ENCODE assay signal across 8 mouse cellular contexts in the genomic region with DNA sequence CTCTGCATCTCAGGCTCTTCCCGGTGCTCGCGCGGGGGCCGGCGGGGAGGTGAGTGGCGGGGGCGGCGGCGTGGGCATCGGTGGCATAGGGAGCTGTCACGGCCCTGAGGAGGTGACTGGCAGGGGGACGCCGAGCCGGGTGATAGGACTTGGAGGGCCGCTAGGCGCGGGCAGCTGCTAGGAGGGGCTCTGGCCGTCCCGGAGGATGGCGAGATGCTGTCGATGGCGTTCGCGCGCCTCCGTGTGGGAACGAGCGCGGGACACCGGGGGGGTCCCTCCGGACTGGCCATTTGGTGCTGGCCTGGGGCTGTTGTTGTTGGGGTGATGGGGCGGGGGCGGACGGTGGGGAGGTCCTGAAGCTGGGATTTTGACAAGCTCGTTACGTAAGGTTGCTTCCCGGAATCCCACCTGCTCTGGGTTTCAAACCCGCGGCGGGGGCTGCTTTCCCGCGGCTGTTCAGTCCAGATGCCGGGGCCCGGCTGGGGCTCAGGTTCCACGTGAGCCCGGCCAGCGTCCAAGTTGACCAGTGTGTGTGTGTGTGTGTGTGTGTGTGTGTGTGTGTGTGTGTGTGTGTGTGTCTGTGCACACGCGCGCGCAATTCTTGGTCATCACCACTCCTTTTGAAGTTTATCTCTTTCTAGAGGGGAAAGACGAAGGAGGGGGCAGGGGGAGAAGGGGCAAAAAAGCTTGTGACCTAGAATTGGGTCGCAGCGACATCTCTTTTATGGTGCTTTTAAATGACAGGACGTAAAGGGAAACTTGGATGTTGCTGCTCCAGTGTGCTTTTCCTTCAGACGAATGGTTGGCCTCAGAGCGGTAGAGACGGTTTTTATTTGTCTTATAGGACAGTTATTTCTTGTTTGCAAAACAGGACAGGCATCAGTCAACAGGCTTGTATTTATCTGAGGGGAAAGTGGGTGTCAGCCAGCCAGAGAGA. TPM values are rescaled to one million over a fixed set of nuclear protein-coding genes. Genes with fewer than 3 reads are reported as not detected.
DNase-seq lines count a peak whose midpoint lies in the region; ATAC-seq and TF ChIP-seq lines count a peak whose summit lies in the region.

No protein-coding gene starts in this region.

- H3K27me3 ChIP-seq in cerebellum, adult 2 months (ENCODE audit: control insufficient read depth, insufficient read depth, low read length) = no peaks in the 10 kb centered on the region
- H3K27me3 ChIP-seq in intestine, embryonic 16.5 days (replicated peaks; ENCODE audit: control insufficient read depth, insufficient read depth, low read length) = no peaks in the 10 kb centered on the region
- no peaks in the 10 kb centered on the region for H3K27me3 ChIP-seq in midbrain, embryonic 13.5 days
- H3K27me3 ChIP-seq in stomach, embryonic 15.5 days (replicated peaks) = no peaks in the 10 kb centered on the region

- ATAC-seq in intestine, embryonic 16.5 days = peak; percentile 78
- ATAC-seq in midbrain, embryonic 13.5 days = peak; percentile 92
- ATAC-seq in stomach, embryonic 15.5 days (ENCODE audit: insufficient read depth, low FRiP score, low read depth) = peak; percentile 41

- TF ChIP-seq CTCF in cerebellum, adult 2 months (IDR thresholded peaks at IDR 0.05; ENCODE audit: borderline replicate concordance, insufficient read depth, low read depth, low read length) = no peak

- peak overlapping the region; percentile 79; the same call in 1 of the 2 replicates for H3K27ac ChIP-seq in cerebellum, adult 2 months (ENCODE audit: insufficient read depth, low read length)
- H3K27ac ChIP-seq in intestine, embryonic 16.5 days (ENCODE audit: low read length) = peak overlapping the region; percentile 62
- H3K27ac ChIP-seq in midbrain, embryonic 13.5 days = peak overlapping the region; percentile 97
- H3K27ac ChIP-seq in stomach, embryonic 15.5 days = peak overlapping the region; percentile 89

- peak; percentile 46 to 53 for DNase-seq in lung, adult 18-20 months
- no peak for DNase-seq in lung, postnatal 25 days (ENCODE audit: low spot score)
- peak; percentile 66 to 73 for DNase-seq in cerebellum, adult 2 months
- peak; percentile 34 to 40 for DNase-seq in frontal cortex, postnatal 25 days (ENCODE audit: low spot score in 2 of 2)
- DNase-seq in left cerebral cortex, postnatal 4 days = peak; percentile 63

- H3K36me3 ChIP-seq in intestine, embryonic 16.5 days (ENCODE audit: control insufficient read depth, insufficient read depth, low read length) = no peaks in the 10 kb centered on the region
- no peaks in the 10 kb centered on the region for H3K36me3 ChIP-seq in midbrain, embryonic 13.5 days
- no peaks in the 10 kb centered on the region for H3K36me3 ChIP-seq in stomach, embryonic 15.5 days

- H3K9ac ChIP-seq in intestine, embryonic 16.5 days (ENCODE audit: low read depth, low read length) = peak overlapping the region; percentile 73
- H3K9ac ChIP-seq in midbrain, embryonic 13.5 days (replicated peaks) = peak overlapping the region; percentile 87
- H3K9ac ChIP-seq in stomach, embryonic 15.5 days = peak overlapping the region; percentile 58

- TF ChIP-seq POLR2A in cerebellum, adult 2 months (IDR thresholded peaks at IDR 0.05; ENCODE audit: borderline replicate concordance, insufficient read depth, low read length) = no peak

- peak overlapping the region; percentile 81 for H3K4me3 ChIP-seq in cerebellum, adult 2 months (replicated peaks; ENCODE audit: insufficient read depth, low read depth, low read length)
- H3K4me3 ChIP-seq in intestine, embryonic 16.5 days (ENCODE audit: low read length) = peak overlapping the region; percentile 81
- H3K4me3 ChIP-seq in midbrain, embryonic 13.5 days (replicated peaks) = peak overlapping the region; percentile 75
- H3K4me3 ChIP-seq in stomach, embryonic 15.5 days (replicated peaks) = peak overlapping the region; percentile 97

- intact Hi-C loops in left cerebral cortex, postnatal 4 days (cut with DNase I) = no loop called here

- peaks cover 4% of the 10 kb centered on the region; the same call in 1 of the 2 replicates for H3K4me1 ChIP-seq in cerebellum, adult 2 months (ENCODE audit: control insufficient read depth, insufficient read depth, low read length)
- peaks cover 6% of the 10 kb centered on the region; the same call in 1 of the 2 replicates for H3K4me1 ChIP-seq in intestine, embryonic 16.5 days (ENCODE audit: control insufficient read depth, insufficient read depth, low read length)
- peaks cover 11% of the 10 kb centered on the region for H3K4me1 ChIP-seq in midbrain, embryonic 13.5 days (replicated peaks)
- H3K4me1 ChIP-seq in stomach, embryonic 15.5 days = 0 out of 2 replicates have a peak, but pooled peaks cover 4% of the 10 kb centered on the region

- peak overlapping the region; percentile 77 for H3K4me2 ChIP-seq in intestine, embryonic 16.5 days (ENCODE audit: low read depth, low read length)
- peak overlapping the region; percentile 70 for H3K4me2 ChIP-seq in midbrain, embryonic 13.5 days (replicated peaks)
- peak overlapping the region; percentile 81 for H3K4me2 ChIP-seq in stomach, embryonic 15.5 days

- H3K9me3 ChIP-seq in intestine, embryonic 16.5 days (ENCODE audit: control insufficient read depth, low read length) = no peaks in the 10 kb centered on the region
- no peaks in the 10 kb centered on the region for H3K9me3 ChIP-seq in midbrain, embryonic 13.5 days
- H3K9me3 ChIP-seq in stomach, embryonic 15.5 days = no peaks in the 10 kb centered on the region

- WGBS in cerebellum, adult 2 months = under 1% methylated on average over 59 of the region's 59 CpGs
- WGBS in intestine, embryonic 16.5 days = 1% methylated on average over 55 of the region's 59 CpGs
- under 1% methylated on average over 58 of the region's 59 CpGs for WGBS in midbrain, embryonic 13.5 days
- under 1% methylated on average over 59 of the region's 59 CpGs for WGBS in stomach, embryonic 15.5 days

RNA-seq across cellular contexts. Expression of gene Dennd4a, which starts 0.7 kb away (rescaled TPM):
- 34.6 and 34.9 TPM in 2 replicates for polyA plus RNA-seq in cerebellum, adult 2 months (2012; rRNA removed)
- polyA plus RNA-seq in intestine, embryonic 16.5 days (2015; fragmentation: Nextera tagmentation; extraction: Ambion mirVana) = 3.9 TPM in 2 replicates
- 10 to 100 TPM; 37.1 to 37.5 TPM for total RNA-seq in left cerebral cortex, postnatal 4 days (2021)
- polyA plus RNA-seq in midbrain, embryonic 13.5 days (2015; fragmentation: Nextera tagmentation; extraction: Ambion mirVana) = 9.7 and 10.4 TPM in 2 replicates
- polyA plus RNA-seq in stomach, embryonic 15.5 days (2015; fragmentation: Nextera tagmentation; extraction: Ambion mirVana) = 8.0 and 9.5 TPM in 2 replicates

Comparison
In these comparisons a context has a peak if more than half of its experiments do, and no peak if none do; other contexts are left out.
1. ATAC-seq: peak in every context shown above with its lines; median percentile 92 in midbrain, embryonic 13.5 days; 78 in intestine, embryonic 16.5 days; 41 in stomach, embryonic 15.5 days.